Mouse (Mus musculus) A20 (cell line): Measurements from ENCODE around the gene G6pc.
"Not testable (repeated sequence)": the region's sequence is repeated elsewhere in the genome, so short reads cannot be mapped to it uniquely, and the experiment has no call there.

Experiments
- DNase-seq: peaks from one replicate; pipeline ENCODE4 v3.0.0-alpha.2; 2011; ENCODE audit warnings: low read depth, low spot score

The G6pc gene

GRCm38 (mm10) chr11:101367326-101367935 is at the start of gene G6pc:
TSS of gene G6pc (plus strand) at chr11:101367561.
- DNase-seq, result no peak

GRCm38 (mm10) chr11:101323609-101324008 is 43.8 kb upstream of the G6pc start:
- peak; percentile 39 for DNase-seq

- no peak for DNase-seq
Measured at GRCm38 (mm10) chr11:101324763-101325162, 42.6 kb upstream of the G6pc start, which contains the start of gene Aoc2. TSS of gene Aoc2 (plus strand) at chr11:101325063.

- DNase-seq, result not testable (repeated sequence)
Measured at GRCm38 (mm10) chr11:101325201-101325600, 42.2 kb upstream of the G6pc start.

DNA sequence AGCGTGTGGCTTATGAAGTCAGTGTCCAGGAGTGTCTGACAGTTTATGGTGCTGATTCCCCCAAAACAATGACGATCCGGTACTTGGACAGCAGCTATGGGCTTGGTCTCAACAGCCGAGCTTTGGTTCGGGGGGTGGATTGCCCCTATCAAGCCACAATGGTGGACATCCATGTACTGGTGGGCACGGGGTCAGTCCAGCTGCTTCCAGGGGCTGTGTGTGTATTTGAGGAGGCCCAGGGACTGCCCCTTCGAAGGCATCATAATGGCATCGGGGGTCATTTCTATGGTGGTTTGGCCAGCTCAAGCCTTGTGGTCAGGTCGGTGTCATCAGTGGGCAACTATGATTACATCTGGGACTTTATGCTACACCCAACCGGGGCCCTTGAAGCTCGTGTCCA is 41.2 kb upstream of the G6pc start:
- no peak for DNase-seq

- no peak for DNase-seq
Measured at GRCm38 (mm10) chr11:101327311-101327710, 40.0 kb upstream of the G6pc start.

DNA sequence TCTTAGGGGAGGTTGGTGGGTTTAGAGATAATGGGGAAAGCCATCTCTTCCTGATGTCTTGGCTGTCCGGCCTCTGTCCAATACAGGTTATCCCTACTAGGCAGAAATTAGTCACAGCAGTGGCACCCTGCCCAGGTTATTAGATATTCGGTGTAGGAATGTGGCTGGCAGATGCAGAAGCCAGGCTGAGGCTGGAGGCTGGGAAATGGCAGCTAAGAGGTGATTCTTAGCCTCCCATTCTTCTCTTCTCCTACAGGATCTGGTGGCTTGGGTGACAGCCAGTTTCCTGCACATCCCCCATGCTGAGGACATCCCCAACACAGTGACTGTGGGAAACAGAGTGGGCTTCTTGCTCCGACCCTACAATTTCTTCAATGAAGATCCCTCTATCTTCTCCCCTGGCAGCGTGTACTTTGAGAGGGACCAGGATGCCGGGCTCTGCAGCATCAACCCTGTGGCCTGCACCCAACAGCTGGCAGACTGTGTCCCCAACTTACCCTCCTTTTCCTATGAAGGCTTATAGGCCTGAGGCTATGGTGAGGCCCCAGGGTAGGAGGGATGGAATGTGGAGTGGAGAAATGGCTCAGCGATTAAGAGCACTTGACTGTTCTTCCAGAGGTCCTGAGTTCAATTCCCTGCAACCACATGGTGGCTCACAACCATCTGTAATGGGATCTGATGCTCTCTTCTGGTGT is 38.3 kb upstream of the G6pc start:
- DNase-seq, result no peak

GRCm38 (mm10) chr11:101330371-101330924 is 36.9 kb upstream of the G6pc start, which contains the start of gene Aoc3:
TSS of gene Aoc3 (plus strand) at chr11:101330605.
- no peak for DNase-seq

DNA sequence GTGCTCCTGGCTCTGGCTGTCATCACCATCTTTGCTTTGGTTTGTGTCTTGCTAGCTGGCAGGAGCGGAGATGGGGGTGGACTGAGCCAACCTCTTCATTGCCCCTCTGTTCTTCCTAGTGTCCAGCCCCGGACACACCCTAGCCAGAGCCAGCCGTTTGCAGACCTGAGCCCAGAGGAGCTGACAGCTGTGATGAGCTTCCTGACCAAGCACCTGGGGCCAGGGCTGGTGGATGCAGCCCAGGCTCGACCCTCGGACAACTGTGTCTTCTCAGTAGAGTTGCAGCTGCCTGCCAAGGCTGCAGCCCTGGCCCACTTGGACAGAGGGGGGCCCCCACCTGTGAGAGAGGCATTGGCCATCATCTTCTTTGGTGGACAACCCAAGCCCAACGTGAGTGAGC is 36.4 kb upstream of the G6pc start:
- not testable (repeated sequence) for DNase-seq

DNA sequence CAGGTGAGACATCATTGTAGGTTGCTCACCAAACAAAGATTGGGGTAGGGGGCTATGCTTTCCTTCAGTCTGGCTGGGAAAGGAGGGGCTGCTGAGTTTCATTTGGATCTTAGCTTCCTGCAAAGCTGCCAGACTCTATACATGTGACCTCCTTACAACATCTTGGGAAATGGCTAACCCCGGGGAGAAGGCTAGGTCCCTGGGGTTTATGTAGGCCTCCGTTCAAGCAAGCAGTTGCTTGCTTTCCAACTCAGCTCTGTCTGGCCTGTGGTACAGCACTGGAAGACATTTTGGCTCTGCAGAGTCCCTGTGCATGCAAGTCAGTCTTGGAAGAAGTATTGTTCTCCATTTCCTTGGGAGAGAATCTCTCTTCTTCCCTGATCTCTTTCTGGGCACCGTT is 34.8 kb upstream of the G6pc start:
- DNase-seq, result no peak

DNA sequence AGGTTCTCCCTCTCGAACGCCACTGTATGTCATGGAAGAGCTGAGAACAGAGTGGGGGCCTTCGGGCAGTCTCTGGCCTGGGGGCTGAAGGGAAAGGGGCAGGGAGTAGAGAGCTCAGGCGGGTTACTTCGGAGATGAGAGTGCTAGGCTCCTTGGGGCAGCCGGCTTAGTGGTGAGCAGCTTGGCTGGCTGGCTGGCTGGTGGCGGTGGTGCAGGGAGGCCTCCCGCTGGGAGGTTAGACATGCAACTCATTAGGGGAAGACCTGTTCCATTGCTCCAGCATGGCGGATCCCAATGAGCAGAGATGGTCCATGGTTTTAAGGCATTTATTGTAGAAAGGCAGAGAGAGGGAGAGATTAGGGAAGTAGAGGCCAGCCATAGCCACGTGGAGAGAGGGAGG is 33.3 kb upstream of the G6pc start:
- peak; percentile 12 for DNase-seq

GRCm38 (mm10) chr11:101334516-101334915 is 32.8 kb upstream of the G6pc start:
- peak; percentile 53 for DNase-seq

GRCm38 (mm10) chr11:101335685-101336084 is 31.7 kb upstream of the G6pc start:
- peak; percentile 13 for DNase-seq

- peak; percentile 17 for DNase-seq
Measured at GRCm38 (mm10) chr11:101338123-101338760, 29.1 kb upstream of the G6pc start.

DNA sequence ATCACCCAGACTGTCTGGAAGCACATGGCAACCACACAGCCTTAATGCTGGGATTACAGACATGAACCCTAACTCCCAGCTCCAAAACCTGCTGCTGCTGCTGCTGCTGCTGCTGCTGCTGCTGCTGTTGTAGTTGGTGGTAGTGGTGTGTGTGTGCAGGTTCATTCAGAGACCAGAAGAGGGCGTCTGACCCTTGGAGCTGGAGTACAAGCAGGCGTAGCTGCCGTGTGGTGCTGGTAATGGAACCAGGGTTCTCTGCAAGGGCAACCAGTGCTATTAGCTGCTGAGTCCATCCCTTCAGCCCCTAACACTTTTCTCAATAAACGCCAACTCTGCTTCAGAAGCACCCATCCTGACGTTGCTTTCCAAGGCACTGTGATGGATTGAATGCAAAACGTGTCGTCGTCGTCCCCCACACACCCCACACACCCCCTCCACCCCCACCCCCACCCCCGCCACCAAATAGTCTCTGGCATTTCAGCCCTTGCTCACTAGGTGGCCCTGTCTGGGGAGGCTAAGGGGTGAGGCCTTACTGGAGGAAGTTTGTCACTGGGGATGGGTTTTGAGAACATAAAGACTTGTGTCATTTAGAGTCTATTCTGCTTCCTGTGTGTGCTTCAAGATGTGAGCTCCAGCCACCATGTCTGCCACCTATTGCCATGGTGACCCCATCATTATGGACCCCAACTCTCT is 20.1 kb upstream of the G6pc start:
- DNase-seq, result peak; percentile 22

DNA sequence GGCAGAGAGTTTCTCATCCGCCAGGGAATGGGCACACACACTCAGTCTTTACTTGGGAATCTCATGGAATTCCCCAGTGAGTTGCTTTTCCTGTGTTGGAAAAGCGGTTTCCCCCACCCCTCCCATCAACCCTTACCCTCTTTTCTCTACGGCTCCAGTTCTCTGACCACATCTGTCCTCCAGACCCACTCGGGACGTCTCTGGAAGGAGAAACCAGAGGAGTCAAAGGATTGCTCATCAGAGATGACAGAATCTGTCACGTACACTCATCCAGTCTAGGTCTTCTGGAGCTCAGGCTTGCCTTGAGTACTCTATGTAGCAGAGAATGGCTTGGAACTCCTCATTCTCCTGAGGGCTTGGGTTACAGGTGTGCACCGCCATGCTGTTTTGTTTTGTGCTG is 18.6 kb upstream of the G6pc start:
- no peak for DNase-seq

- DNase-seq, result no peak
Measured at GRCm38 (mm10) chr11:101349216-101349615, 18.1 kb upstream of the G6pc start.

- DNase-seq, result no peak
Measured at GRCm38 (mm10) chr11:101351100-101351720, 16.2 kb upstream of the G6pc start.

- DNase-seq, result peak; percentile 48
Measured at GRCm38 (mm10) chr11:101351721-101352111, 15.6 kb upstream of the G6pc start.

DNA sequence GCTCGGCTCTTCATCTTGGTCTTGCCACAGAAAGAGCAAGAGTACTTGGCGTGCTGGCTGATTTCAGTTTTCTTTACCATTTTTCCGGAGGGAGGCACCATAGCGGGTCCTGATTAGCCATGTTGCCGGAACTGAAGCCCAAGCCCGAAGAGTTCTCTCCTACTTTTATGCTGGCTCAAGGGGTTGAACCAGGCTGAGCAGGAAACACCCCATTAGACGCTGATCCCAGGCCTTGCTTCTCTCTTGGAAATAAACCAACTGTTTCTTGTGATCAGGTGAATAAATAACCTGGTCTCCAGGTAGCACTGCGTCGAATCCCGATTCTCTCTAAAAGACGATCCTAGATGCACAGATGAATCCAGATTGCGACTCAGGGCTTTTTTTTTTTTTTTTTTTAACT is 13.9 kb upstream of the G6pc start:
- no peak for DNase-seq

GRCm38 (mm10) chr11:101354438-101355010 is 12.8 kb upstream of the G6pc start:
- DNase-seq, result peak; percentile 19
